Mouse (Mus musculus): ENCODE measurements around the gene Olfr545.

DNA sequence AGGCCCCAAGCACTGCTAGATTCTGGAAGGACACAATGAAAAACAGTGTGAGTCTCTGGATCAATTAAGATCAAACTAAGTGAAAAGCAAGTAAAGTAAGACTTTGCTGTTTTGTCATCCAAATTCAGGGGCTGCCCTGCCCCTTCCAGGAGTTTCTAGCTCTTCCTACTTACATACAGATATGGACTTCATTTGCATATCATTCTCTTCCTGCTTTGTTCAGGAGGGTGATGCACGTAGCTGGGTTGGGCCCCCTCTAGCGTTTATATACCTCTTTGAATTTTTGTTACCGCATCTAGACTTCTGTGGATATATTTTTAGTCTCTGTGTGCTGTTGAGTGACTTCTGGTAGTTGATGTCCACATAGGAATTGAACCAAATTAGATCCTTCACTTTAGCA, 41.9 kb upstream of the Olfr545 start:
- TF ChIP-seq POLR2A (IDR thresholded peaks at IDR 0.05; ENCODE audit: insufficient read depth, low read depth, low read length) (no peak), CTCF (IDR thresholded peaks at IDR 0.05; ENCODE audit: insufficient read depth, low read depth, low read length) (no peak)
